Mouse (Mus musculus): Measurements from ENCODE around the gene Sema7a. TPM values are rescaled to one million over a fixed set of nuclear protein-coding genes. Genes with fewer than 3 reads are reported as not detected.

Gene Sema7a
- polyA plus RNA-seq, 1 experiment from 2014 or later, result 1.3 TPM

GRCm38 (mm10) chr9:57935683-57936437 lies 4.1 kb upstream of the Sema7a start:
- H3K9me3 ChIP-seq (ENCODE audit: control insufficient read depth, low read length), result no peaks in the 10 kb centered on the region
- peaks cover 7% of the 10 kb centered on the region; the same call in 1 of the 2 replicates for H3K4me1 ChIP-seq (replicated peaks; ENCODE audit: control insufficient read depth, insufficient read depth, low read length)
- 34% methylated on average over 6 of the region's 6 CpGs for WGBS
- no peak overlapping the region for H3K9ac ChIP-seq (ENCODE audit: low read length)
- H3K4me2 ChIP-seq (ENCODE audit: low read depth, low read length, severe bottlenecking), result no peak overlapping the region
- H3K4me3 ChIP-seq (ENCODE audit: low read depth, low read length), result no peak overlapping the region
- H3K27me3 ChIP-seq (ENCODE audit: control insufficient read depth, insufficient read depth, low read length), result peaks cover 10% of the 10 kb centered on the region
- H3K27ac ChIP-seq (ENCODE audit: low read depth, low read length), result no peak overlapping the region
- peak; percentile 86 for DNase-seq (ENCODE audit: low spot score)
- no peak for ATAC-seq (replicated peaks; ENCODE audit: low FRiP score)
- H3K36me3 ChIP-seq (ENCODE audit: control insufficient read depth, insufficient read depth, low read length), result no peaks in the 10 kb centered on the region

- no peak overlapping the region for H3K4me3 ChIP-seq (ENCODE audit: low read depth, low read length)
- ATAC-seq (replicated peaks; ENCODE audit: low FRiP score) (no peak), DNase-seq (ENCODE audit: low spot score) (no peak)
- 80% methylated on average over 4 of the region's 4 CpGs for WGBS
- H3K9me3 ChIP-seq (ENCODE audit: control insufficient read depth, low read length), result no peaks in the 10 kb centered on the region
- peaks cover 22% of the 10 kb centered on the region for H3K27me3 ChIP-seq (ENCODE audit: control insufficient read depth, insufficient read depth, low read length)
- H3K4me1 ChIP-seq (replicated peaks; ENCODE audit: control insufficient read depth, insufficient read depth, low read length), result peaks cover 13% of the 10 kb centered on the region
- H3K36me3 ChIP-seq (ENCODE audit: control insufficient read depth, insufficient read depth, low read length), result no peaks in the 10 kb centered on the region
- H3K9ac ChIP-seq (ENCODE audit: low read length), result no peak overlapping the region
- H3K4me2 ChIP-seq (ENCODE audit: low read depth, low read length, severe bottlenecking), result no peak overlapping the region
- H3K27ac ChIP-seq (ENCODE audit: low read depth, low read length), result no peak overlapping the region
These were observed 2.7 kb upstream of the Sema7a start for GRCm38 (mm10) chr9:57937171-57937570.

GRCm38 (mm10) chr9:57937651-57938050 lies 2.3 kb upstream of the Sema7a start:
- Histone ChIP-seq H3K9ac (ENCODE audit: low read length) (no peak overlapping the region), H3K36me3 (ENCODE audit: control insufficient read depth, insufficient read depth, low read length) (no peaks in the 10 kb centered on the region), H3K4me3 (ENCODE audit: low read depth, low read length) (no peak overlapping the region), H3K27ac (ENCODE audit: low read depth, low read length) (no peak overlapping the region), H3K4me2 (ENCODE audit: low read depth, low read length, severe bottlenecking) (no peak overlapping the region), H3K27me3 (ENCODE audit: control insufficient read depth, insufficient read depth, low read length) (peaks cover 22% of the 10 kb centered on the region), H3K9me3 (ENCODE audit: control insufficient read depth, low read length) (no peaks in the 10 kb centered on the region), H3K4me1 (replicated peaks; ENCODE audit: control insufficient read depth, insufficient read depth, low read length) (peaks cover 13% of the 10 kb centered on the region)
- WGBS, result 63% methylated on average over 6 of the region's 6 CpGs
- no peak for ATAC-seq (replicated peaks; ENCODE audit: low FRiP score)
- DNase-seq (ENCODE audit: low spot score), result no peak

GRCm38 (mm10) chr9:57938225-57939055 lies 1.5 kb upstream of the Sema7a start:
- no peak overlapping the region for H3K4me2 ChIP-seq (ENCODE audit: low read depth, low read length, severe bottlenecking)
- H3K4me3 ChIP-seq (ENCODE audit: low read depth, low read length), result no peak overlapping the region
- 76% methylated on average over 5 of the region's 5 CpGs for WGBS
- peaks cover 13% of the 10 kb centered on the region for H3K4me1 ChIP-seq (replicated peaks; ENCODE audit: control insufficient read depth, insufficient read depth, low read length)
- H3K9me3 ChIP-seq (ENCODE audit: control insufficient read depth, low read length), result no peaks in the 10 kb centered on the region
- DNase-seq (ENCODE audit: low spot score) (no peak), ATAC-seq (replicated peaks; ENCODE audit: low FRiP score) (no peak)
- no peak overlapping the region for H3K9ac ChIP-seq (ENCODE audit: low read length)
- H3K36me3 ChIP-seq (ENCODE audit: control insufficient read depth, insufficient read depth, low read length), result no peaks in the 10 kb centered on the region
- H3K27me3 ChIP-seq (ENCODE audit: control insufficient read depth, insufficient read depth, low read length), result peaks cover 22% of the 10 kb centered on the region
- no peak overlapping the region for H3K27ac ChIP-seq (ENCODE audit: low read depth, low read length)

- Histone ChIP-seq H3K4me3 (ENCODE audit: low read depth, low read length) (peak overlapping the region; percentile 78), H3K4me1 (replicated peaks; ENCODE audit: control insufficient read depth, insufficient read depth, low read length) (peaks cover 13% of the 10 kb centered on the region), H3K9me3 (ENCODE audit: control insufficient read depth, low read length) (no peaks in the 10 kb centered on the region), H3K9ac (ENCODE audit: low read length) (peak overlapping the region; percentile 78), H3K27ac (ENCODE audit: low read depth, low read length) (peak overlapping the region; percentile 6; the same call in 1 of the 2 replicates), H3K36me3 (ENCODE audit: control insufficient read depth, insufficient read depth, low read length) (no peaks in the 10 kb centered on the region), H3K4me2 (ENCODE audit: low read depth, low read length, severe bottlenecking) (peak overlapping the region; percentile 99), H3K27me3 (ENCODE audit: control insufficient read depth, insufficient read depth, low read length) (peaks cover 22% of the 10 kb centered on the region)
- ATAC-seq (replicated peaks; ENCODE audit: low FRiP score), result peak; percentile 60
- peak; percentile 76 for DNase-seq (ENCODE audit: low spot score)
- under 1% methylated on average over 44 of the region's 44 CpGs for WGBS
These were observed 460 bp downstream of the Sema7a start for GRCm38 (mm10) chr9:57940349-57940794.

- Histone ChIP-seq H3K36me3 (ENCODE audit: control insufficient read depth, insufficient read depth, low read length) (no peaks in the 10 kb centered on the region), H3K4me1 (replicated peaks; ENCODE audit: control insufficient read depth, insufficient read depth, low read length) (peaks cover 15% of the 10 kb centered on the region), H3K27me3 (ENCODE audit: control insufficient read depth, insufficient read depth, low read length) (peaks cover 22% of the 10 kb centered on the region), H3K4me2 (ENCODE audit: low read depth, low read length, severe bottlenecking) (peak overlapping the region; percentile 99), H3K27ac (ENCODE audit: low read depth, low read length) (0 out of 2 replicates have a peak overlapping the region, but pooled peaks have one; percentile 6), H3K4me3 (ENCODE audit: low read depth, low read length) (peak overlapping the region; percentile 78), H3K9me3 (ENCODE audit: control insufficient read depth, low read length) (no peaks in the 10 kb centered on the region), H3K9ac (ENCODE audit: low read length) (peak overlapping the region; percentile 78)
- DNase-seq (ENCODE audit: low spot score), result no peak
- peak; percentile 16; the same call in 1 of the 2 replicates for ATAC-seq (replicated peaks; ENCODE audit: low FRiP score)
- WGBS, result 7% methylated on average over 28 of the region's 28 CpGs
These were observed 1.1 kb downstream of the Sema7a start for GRCm38 (mm10) chr9:57940861-57941638.

GRCm38 (mm10) chr9:57942039-57942438 lies 2.1 kb downstream of the Sema7a start:
- no peak overlapping the region for H3K27ac ChIP-seq (ENCODE audit: low read depth, low read length)
- peaks cover 15% of the 10 kb centered on the region for H3K4me1 ChIP-seq (replicated peaks; ENCODE audit: control insufficient read depth, insufficient read depth, low read length)
- DNase-seq (ENCODE audit: low spot score) (no peak), ATAC-seq (replicated peaks; ENCODE audit: low FRiP score) (no peak)
- H3K4me3 ChIP-seq (ENCODE audit: low read depth, low read length), result no peak overlapping the region
- H3K27me3 ChIP-seq (ENCODE audit: control insufficient read depth, insufficient read depth, low read length), result peaks cover 22% of the 10 kb centered on the region
- H3K9ac ChIP-seq (ENCODE audit: low read length), result no peak overlapping the region
- H3K4me2 ChIP-seq (ENCODE audit: low read depth, low read length, severe bottlenecking), result no peak overlapping the region
- no peaks in the 10 kb centered on the region for H3K36me3 ChIP-seq (ENCODE audit: control insufficient read depth, insufficient read depth, low read length)
- H3K9me3 ChIP-seq (ENCODE audit: control insufficient read depth, low read length), result no peaks in the 10 kb centered on the region
- 80% methylated on average over 2 of the region's 2 CpGs for WGBS

GRCm38 (mm10) chr9:57943067-57943466 lies 3.2 kb downstream of the Sema7a start:
- ATAC-seq (replicated peaks; ENCODE audit: low FRiP score) (no peak), DNase-seq (ENCODE audit: low spot score) (no peak)
- no peak overlapping the region for H3K4me2 ChIP-seq (ENCODE audit: low read depth, low read length, severe bottlenecking)
- peaks cover 13% of the 10 kb centered on the region for H3K4me1 ChIP-seq (replicated peaks; ENCODE audit: control insufficient read depth, insufficient read depth, low read length)
- H3K4me3 ChIP-seq (ENCODE audit: low read depth, low read length), result no peak overlapping the region
- H3K27me3 ChIP-seq (ENCODE audit: control insufficient read depth, insufficient read depth, low read length), result peaks cover 22% of the 10 kb centered on the region
- no peak overlapping the region for H3K27ac ChIP-seq (ENCODE audit: low read depth, low read length)
- no peaks in the 10 kb centered on the region for H3K36me3 ChIP-seq (ENCODE audit: control insufficient read depth, insufficient read depth, low read length)
- no peaks in the 10 kb centered on the region for H3K9me3 ChIP-seq (ENCODE audit: control insufficient read depth, low read length)
- H3K9ac ChIP-seq (ENCODE audit: low read length), result no peak overlapping the region
- 40% methylated on average over 2 of the region's 2 CpGs for WGBS
